Mouse (Mus musculus): ENCODE results near the gene Irx3. TPM values are rescaled to one million over a fixed set of nuclear protein-coding genes. Genes with fewer than 3 reads are reported as not detected.

Gene Irx3
- polyA plus RNA-seq, 1 experiment from 2014 or later: 0.31 TPM

GRCm38 (mm10) chr8:91799016-91799581 is 2.8 kb downstream of the Irx3 start:
- Histone ChIP-seq H3K4me1 (replicated peaks; ENCODE audit: control insufficient read depth, insufficient read depth, low read length) (peaks cover 18% of the 10 kb centered on the region; the same call in 1 of the 2 replicates), H3K9ac (ENCODE audit: low read length) (no peak overlapping the region), H3K27ac (ENCODE audit: low read depth) (no peak overlapping the region), H3K4me3 (ENCODE audit: low read depth, low read length) (peak overlapping the region; percentile 48; the same call in 1 of the 2 replicates), H3K4me2 (ENCODE audit: low read length) (peak overlapping the region; percentile 87; the same call in 1 of the 2 replicates), H3K9me3 (ENCODE audit: control insufficient read depth, low read length) (no peaks in the 10 kb centered on the region), H3K27me3 (replicated peaks; ENCODE audit: control insufficient read depth, insufficient read depth, low read length) (peaks cover 95% of the 10 kb centered on the region), H3K36me3 (ENCODE audit: control insufficient read depth, insufficient read depth, low read length) (no peaks in the 10 kb centered on the region)
- DNase-seq (ENCODE audit: low spot score) (peak; percentile 66), ATAC-seq (replicated peaks; ENCODE audit: low FRiP score, low TSS enrichment, low read depth) (no peak)
- WGBS: 24% methylated on average over 16 of the region's 16 CpGs

GRCm38 (mm10) chr8:91797626-91798271 is 4.1 kb downstream of the Irx3 start:
- Histone ChIP-seq H3K36me3 (ENCODE audit: control insufficient read depth, insufficient read depth, low read length) (no peaks in the 10 kb centered on the region), H3K4me3 (ENCODE audit: low read depth, low read length) (peak overlapping the region; percentile 37), H3K27ac (ENCODE audit: low read depth) (no peak overlapping the region), H3K9ac (ENCODE audit: low read length) (no peak overlapping the region), H3K4me1 (replicated peaks; ENCODE audit: control insufficient read depth, insufficient read depth, low read length) (peaks cover 18% of the 10 kb centered on the region; the same call in 1 of the 2 replicates), H3K27me3 (replicated peaks; ENCODE audit: control insufficient read depth, insufficient read depth, low read length) (peaks cover 84% of the 10 kb centered on the region), H3K9me3 (ENCODE audit: control insufficient read depth, low read length) (no peaks in the 10 kb centered on the region), H3K4me2 (ENCODE audit: low read length) (peak overlapping the region; percentile 55)
- DNase-seq (ENCODE audit: low spot score) (peak; percentile 82), ATAC-seq (replicated peaks; ENCODE audit: low FRiP score, low TSS enrichment, low read depth) (no peak)
- under 1% methylated on average over 33 of the region's 35 CpGs for WGBS

- Histone ChIP-seq H3K9ac (ENCODE audit: low read length) (no peak overlapping the region), H3K36me3 (ENCODE audit: control insufficient read depth, insufficient read depth, low read length) (no peaks in the 10 kb centered on the region), H3K27me3 (replicated peaks; ENCODE audit: control insufficient read depth, insufficient read depth, low read length) (peaks cover 45% of the 10 kb centered on the region), H3K4me1 (replicated peaks; ENCODE audit: control insufficient read depth, insufficient read depth, low read length) (0 out of 2 replicates have a peak, but pooled peaks cover 3% of the 10 kb centered on the region), H3K4me2 (ENCODE audit: low read length) (no peak overlapping the region), H3K4me3 (ENCODE audit: low read depth, low read length) (no peak overlapping the region), H3K9me3 (ENCODE audit: control insufficient read depth, low read length) (no peaks in the 10 kb centered on the region), H3K27ac (ENCODE audit: low read depth) (no peak overlapping the region)
- 51% methylated on average over 6 of the region's 6 CpGs for WGBS
- ATAC-seq (replicated peaks; ENCODE audit: low FRiP score, low TSS enrichment, low read depth): no peak
- DNase-seq (ENCODE audit: low spot score): no peak
Measured at GRCm38 (mm10) chr8:91793846-91794245, 8.0 kb downstream of the Irx3 start.

GRCm38 (mm10) chr8:91787194-91787895 is 14.5 kb downstream of the Irx3 start:
- H3K9ac ChIP-seq (ENCODE audit: low read length): no peak overlapping the region
- H3K27me3 ChIP-seq (replicated peaks; ENCODE audit: control insufficient read depth, insufficient read depth, low read length): no peaks in the 10 kb centered on the region
- H3K9me3 ChIP-seq (ENCODE audit: control insufficient read depth, low read length): no peaks in the 10 kb centered on the region
- H3K4me3 ChIP-seq (ENCODE audit: low read depth, low read length): no peak overlapping the region
- no peak overlapping the region for H3K27ac ChIP-seq (ENCODE audit: low read depth)
- ATAC-seq (replicated peaks; ENCODE audit: low FRiP score, low TSS enrichment, low read depth) (no peak), DNase-seq (ENCODE audit: low spot score) (no peak)
- H3K4me1 ChIP-seq (replicated peaks; ENCODE audit: control insufficient read depth, insufficient read depth, low read length): no peaks in the 10 kb centered on the region
- H3K4me2 ChIP-seq (ENCODE audit: low read length): no peak overlapping the region
- no peaks in the 10 kb centered on the region for H3K36me3 ChIP-seq (ENCODE audit: control insufficient read depth, insufficient read depth, low read length)
- 83% methylated on average over 9 of the region's 9 CpGs for WGBS

GRCm38 (mm10) chr8:91782940-91783339 is 18.9 kb downstream of the Irx3 start:
- H3K9me3 ChIP-seq (ENCODE audit: control insufficient read depth, low read length): no peaks in the 10 kb centered on the region
- no peak overlapping the region for H3K4me2 ChIP-seq (ENCODE audit: low read length)
- no peak overlapping the region for H3K4me3 ChIP-seq (ENCODE audit: low read depth, low read length)
- 76% methylated on average over 5 of the region's 5 CpGs for WGBS
- no peaks in the 10 kb centered on the region for H3K4me1 ChIP-seq (replicated peaks; ENCODE audit: control insufficient read depth, insufficient read depth, low read length)
- no peak for ATAC-seq (replicated peaks; ENCODE audit: low FRiP score, low TSS enrichment, low read depth)
- no peak overlapping the region for H3K9ac ChIP-seq (ENCODE audit: low read length)
- no peak for DNase-seq (ENCODE audit: low spot score)
- no peak overlapping the region for H3K27ac ChIP-seq (ENCODE audit: low read depth)
- H3K27me3 ChIP-seq (replicated peaks; ENCODE audit: control insufficient read depth, insufficient read depth, low read length): no peaks in the 10 kb centered on the region
- no peaks in the 10 kb centered on the region for H3K36me3 ChIP-seq (ENCODE audit: control insufficient read depth, insufficient read depth, low read length)

GRCm38 (mm10) chr8:91782201-91782600 is 19.7 kb downstream of the Irx3 start:
- 83% methylated on average over 7 of the region's 7 CpGs for WGBS
- H3K27ac ChIP-seq (ENCODE audit: low read depth): no peak overlapping the region
- H3K9ac ChIP-seq (ENCODE audit: low read length): no peak overlapping the region
- DNase-seq (ENCODE audit: low spot score) (no peak), ATAC-seq (replicated peaks; ENCODE audit: low FRiP score, low TSS enrichment, low read depth) (no peak)
- no peak overlapping the region for H3K4me3 ChIP-seq (ENCODE audit: low read depth, low read length)
- H3K4me1 ChIP-seq (replicated peaks; ENCODE audit: control insufficient read depth, insufficient read depth, low read length): no peaks in the 10 kb centered on the region
- H3K27me3 ChIP-seq (replicated peaks; ENCODE audit: control insufficient read depth, insufficient read depth, low read length): no peaks in the 10 kb centered on the region
- no peak overlapping the region for H3K4me2 ChIP-seq (ENCODE audit: low read length)
- no peaks in the 10 kb centered on the region for H3K9me3 ChIP-seq (ENCODE audit: control insufficient read depth, low read length)
- H3K36me3 ChIP-seq (ENCODE audit: control insufficient read depth, insufficient read depth, low read length): no peaks in the 10 kb centered on the region

DNA sequence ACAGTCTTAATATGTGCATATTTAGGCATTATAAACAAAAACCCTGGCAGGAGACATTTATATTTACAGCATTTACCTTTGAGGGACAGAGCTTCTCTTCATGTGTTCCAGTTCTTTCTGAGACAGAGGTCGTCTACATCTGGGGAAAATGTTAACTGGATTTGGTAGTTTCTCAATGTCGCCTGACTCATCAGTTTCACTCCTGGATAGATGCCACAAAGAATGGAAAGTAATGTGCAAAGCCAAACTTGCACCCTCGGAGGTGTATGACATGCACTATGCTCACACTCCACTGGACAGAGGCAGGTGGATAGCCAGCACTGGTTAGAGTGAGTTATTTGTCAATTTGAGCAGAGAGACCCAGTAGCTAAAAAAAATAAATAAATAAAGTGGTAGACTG is 21.2 kb downstream of the Irx3 start:
- Histone ChIP-seq H3K36me3 (ENCODE audit: control insufficient read depth, insufficient read depth, low read length) (no peaks in the 10 kb centered on the region), H3K4me1 (replicated peaks; ENCODE audit: control insufficient read depth, insufficient read depth, low read length) (no peaks in the 10 kb centered on the region), H3K27ac (ENCODE audit: low read depth) (no peak overlapping the region), H3K9me3 (ENCODE audit: control insufficient read depth, low read length) (no peaks in the 10 kb centered on the region), H3K9ac (ENCODE audit: low read length) (no peak overlapping the region), H3K4me2 (ENCODE audit: low read length) (no peak overlapping the region), H3K27me3 (replicated peaks; ENCODE audit: control insufficient read depth, insufficient read depth, low read length) (no peaks in the 10 kb centered on the region), H3K4me3 (ENCODE audit: low read depth, low read length) (no peak overlapping the region)
- WGBS: 63% methylated on average over 3 of the region's 3 CpGs
- ATAC-seq (replicated peaks; ENCODE audit: low FRiP score, low TSS enrichment, low read depth): no peak
- DNase-seq (ENCODE audit: low spot score): no peak

GRCm38 (mm10) chr8:91768857-91769256 is 33.0 kb downstream of the Irx3 start:
- Histone ChIP-seq H3K9ac (ENCODE audit: low read length) (no peak overlapping the region), H3K27me3 (replicated peaks; ENCODE audit: control insufficient read depth, insufficient read depth, low read length) (no peaks in the 10 kb centered on the region), H3K9me3 (ENCODE audit: control insufficient read depth, low read length) (no peaks in the 10 kb centered on the region), H3K4me2 (ENCODE audit: low read length) (no peak overlapping the region), H3K36me3 (ENCODE audit: control insufficient read depth, insufficient read depth, low read length) (no peaks in the 10 kb centered on the region), H3K4me3 (ENCODE audit: low read depth, low read length) (no peak overlapping the region), H3K27ac (ENCODE audit: low read depth) (no peak overlapping the region), H3K4me1 (replicated peaks; ENCODE audit: control insufficient read depth, insufficient read depth, low read length) (no peaks in the 10 kb centered on the region)
- WGBS: 49% methylated on average over 6 of the region's 6 CpGs
- ATAC-seq (replicated peaks; ENCODE audit: low FRiP score, low TSS enrichment, low read depth) (no peak), DNase-seq (ENCODE audit: low spot score) (no peak)

All from intestine, embryonic 14.5 days (tissue).